Mouse (Mus musculus): ENCODE measurements around the gene Adgre5.

DNA sequence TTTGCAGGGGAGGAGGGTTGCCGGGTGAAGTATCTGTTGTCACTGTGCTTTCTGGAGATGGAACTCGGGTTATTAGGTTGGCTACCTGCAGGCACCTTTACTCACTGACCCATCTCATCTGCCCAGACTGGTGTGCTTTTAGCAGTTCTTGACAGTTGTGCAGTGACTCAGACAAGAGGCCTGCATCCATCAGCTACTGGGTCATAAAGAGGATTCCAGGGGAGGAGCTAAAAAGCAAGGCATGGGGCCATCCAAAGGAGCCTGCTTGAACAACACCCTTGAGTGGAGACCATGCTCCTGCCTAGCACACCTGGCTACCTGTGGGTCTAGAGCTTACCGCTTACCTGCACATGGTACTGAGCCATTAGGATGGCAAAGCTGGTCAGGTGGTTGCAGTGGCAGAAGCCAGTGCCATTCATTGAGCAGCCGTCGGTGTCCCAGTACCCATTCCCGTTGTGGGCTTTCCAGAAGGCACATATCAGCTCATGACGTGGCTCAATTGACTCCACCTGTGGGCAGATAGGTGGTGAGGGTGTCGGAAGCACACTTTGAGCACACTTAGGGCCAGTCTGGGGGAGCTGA is 15.5 kb downstream of the Adgre5 start:
- TF ChIP-seq POLR2A (IDR thresholded peaks at IDR 0.05; ENCODE audit: low read depth, low read length): no peak
- TF ChIP-seq CTCF (IDR thresholded peaks at IDR 0.05; ENCODE audit: extremely low read depth, insufficient read depth, insufficient read length, insufficient replicate concordance): no peak
